Mouse (Mus musculus) kidney, adult 2 months (tissue): Measurements from ENCODE around the gene 9130230L23Rik.

Experiments
- CTCF ChIP-seq: fragments of 200-500 bp; conservative IDR thresholded peaks from 2 replicates; pipeline ENCODE4 v1.5.1; 2011; ENCODE audit warnings: low read depth, mild to moderate bottlenecking, control low read depth, low read length, moderate library complexity, mixed read lengths; ENCODE audit not compliant: insufficient read depth, insufficient read length
- POLR2A ChIP-seq: fragments of 200-500 bp; IDR thresholded peaks from one replicate; pipeline ENCODE4 v1.6.1; 2011; ENCODE audit warnings: low read depth, low read length, control low read depth

- TF ChIP-seq CTCF (no peak), POLR2A (no peak)
These were observed 53.2 kb downstream of the 9130230L23Rik start for GRCm38 (mm10) chr5:65950679-65951512.
